Mouse (Mus musculus) lung, postnatal 0 days (tissue): Measurements from ENCODE around the gene Fam89a. TPM values are rescaled to one million over a fixed set of nuclear protein-coding genes. Genes with fewer than 3 reads are reported as not detected.

Experiments used
- ATAC-seq: fragments of 200-750 bp; cut with Nextera tagmentation; 2 replicates; pipeline ENCODE4 v1.8.0; 2017; ENCODE audit warnings: moderate library complexity
- DNase-seq: peaks from one replicate; pipeline ENCODE4 v3.0.0-alpha.2; 2016; ENCODE audit warnings: low spot score
- H3K27ac ChIP-seq: fragments of 300-500 bp; sonication (generic); 2 replicates; pipeline ENCODE4 v1.5.1; 2014; ENCODE audit warnings: antibody characterized with exemption, mild to moderate bottlenecking, low read length, mixed read lengths
- H3K27me3 ChIP-seq: fragments of 300-500 bp; sonication (generic); replicated peaks from 2 replicates; pipeline ENCODE4 v1.6.1; 2014; ENCODE audit warnings: low read length, mixed read lengths; ENCODE audit not compliant: insufficient read depth
- H3K36me3 ChIP-seq: fragments of 300-500 bp; sonication (generic); 2 replicates; pipeline ENCODE4 v1.6.1; 2014; ENCODE audit warnings: low read length, mixed read lengths; ENCODE audit not compliant: insufficient read depth
- H3K4me1 ChIP-seq: fragments of 300-500 bp; sonication (generic); 2 replicates; pipeline ENCODE4 v1.6.1; 2014; ENCODE audit warnings: antibody characterized with exemption, low read depth, low read length, mixed read lengths; ENCODE audit not compliant: insufficient read depth
- H3K4me2 ChIP-seq: fragments of 300-500 bp; sonication (generic); replicated peaks from 2 replicates; pipeline ENCODE4 v1.6.1; 2014; ENCODE audit warnings: low read depth, mild to moderate bottlenecking, low read length, moderate library complexity, mixed read lengths
- H3K4me3 ChIP-seq: fragments of 300-500 bp; sonication (generic); 2 replicates; pipeline ENCODE4 v1.5.1; 2014; ENCODE audit warnings: low read depth, low read length
- H3K9ac ChIP-seq: fragments of 300-500 bp; sonication (generic); replicated peaks from 2 replicates; pipeline ENCODE4 v1.6.1; 2014; ENCODE audit warnings: low read depth, mild to moderate bottlenecking
- H3K9me3 ChIP-seq: fragments of 300-500 bp; sonication (generic); 2 replicates; pipeline ENCODE4 v1.6.1; 2016; ENCODE audit warnings: low read length, mixed read lengths
- CTCF ChIP-seq: IDR thresholded peaks from 2 replicates; pipeline ENCODE4 v1.5.1; 2016; ENCODE audit warnings: antibody characterized with exemption, mild to moderate bottlenecking
- EP300 ChIP-seq: IDR thresholded peaks from 2 replicates; pipeline ENCODE4 v1.6.1; 2016; ENCODE audit warnings: antibody characterized with exemption, mild to moderate bottlenecking, control low read depth
- WGBS: fragments of 180-500 bp; shearing (Covaris S2); extraction: QIAGEN DNeasy Blood & Tissue Kit; methylation state at CpG from one replicate; pipeline ENCODE4 v1.1.7; 2014; 5-methylcytosine and 5-hydroxymethylcytosine counted together
- polyA plus RNA-seq: library from polyadenylated mRNA; unstranded; fragments of >200 nt; fragmentation: Nextera tagmentation; extraction: Ambion mirVana; gene quantifications from 2 replicates; pipeline ENCODE4 v1.2.1, GENCODE M21; 2015

Gene Fam89a
- polyA plus RNA-seq, 1 experiment from 2014 or later = 3.9 TPM

- Histone ChIP-seq H3K9me3 (no peaks in the 10 kb centered on the region), H3K9ac (no peak overlapping the region), H3K27me3 (no peaks in the 10 kb centered on the region), H3K36me3 (no peaks in the 10 kb centered on the region), H3K4me3 (no peak overlapping the region), H3K4me2 (no peak overlapping the region), H3K4me1 (no peaks in the 10 kb centered on the region), H3K27ac (no peak overlapping the region)
- ATAC-seq (peak; percentile 60), DNase-seq (peak; percentile 69)
- 9% methylated on average over 7 of the region's 7 CpGs for WGBS
- TF ChIP-seq CTCF (no peak), EP300 (no peak)
These were observed 28.6 kb upstream of the Fam89a start for GRCm38 (mm10) chr8:124780236-124780635.

- peak; percentile 49 for ATAC-seq
- no peaks in the 10 kb centered on the region for H3K9me3 ChIP-seq
- H3K4me3 ChIP-seq = no peak overlapping the region
- peak overlapping the region; percentile 33; the same call in 1 of the 2 replicates for H3K4me2 ChIP-seq
- H3K9ac ChIP-seq = no peak overlapping the region
- no peaks in the 10 kb centered on the region for H3K27me3 ChIP-seq
- no peak overlapping the region for H3K27ac ChIP-seq
- no peaks in the 10 kb centered on the region for H3K36me3 ChIP-seq
- WGBS = 14% methylated on average over 16 of the region's 16 CpGs
- H3K4me1 ChIP-seq = no peaks in the 10 kb centered on the region
- TF ChIP-seq EP300 (no peak), CTCF (peak; percentile 80)
- peak; percentile 90 for DNase-seq
These were observed 24.1 kb upstream of the Fam89a start for GRCm38 (mm10) chr8:124775695-124776094.

GRCm38 (mm10) chr8:124772389-124772788, 20.8 kb upstream of the Fam89a start:
- no peaks in the 10 kb centered on the region for H3K36me3 ChIP-seq
- DNase-seq = no peak
- no peak for ATAC-seq
- H3K27me3 ChIP-seq = no peaks in the 10 kb centered on the region
- WGBS = 38% methylated on average over 2 of the region's 2 CpGs
- TF ChIP-seq EP300 (no peak), CTCF (no peak)
- no peak overlapping the region for H3K4me3 ChIP-seq
- no peaks in the 10 kb centered on the region for H3K4me1 ChIP-seq
- no peak overlapping the region for H3K4me2 ChIP-seq
- H3K9ac ChIP-seq = no peak overlapping the region
- H3K27ac ChIP-seq = no peak overlapping the region
- H3K9me3 ChIP-seq = no peaks in the 10 kb centered on the region

DNA sequence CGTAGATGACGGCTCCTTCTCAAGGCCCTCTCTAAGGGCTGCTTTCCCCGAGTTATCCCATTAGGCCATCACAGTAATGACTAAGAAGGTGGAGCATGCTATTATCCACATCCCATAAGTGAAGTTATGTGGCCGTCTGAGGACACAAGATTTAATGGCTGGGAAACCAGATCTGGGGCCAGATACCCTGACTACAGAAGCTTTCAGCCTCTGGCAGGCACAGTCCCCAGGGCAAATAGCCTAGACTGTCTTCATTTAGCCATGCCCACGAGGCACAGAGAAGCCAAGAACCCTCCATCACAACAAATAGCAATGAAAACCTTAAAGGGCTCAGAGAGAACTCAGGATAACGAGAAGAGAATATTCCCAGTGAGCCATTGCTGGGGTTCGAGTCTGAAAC, 11.4 kb upstream of the Fam89a start:
- 66% methylated on average over 7 of the region's 7 CpGs for WGBS
- Histone ChIP-seq H3K4me1 (no peaks in the 10 kb centered on the region), H3K9ac (no peak overlapping the region), H3K36me3 (no peaks in the 10 kb centered on the region), H3K9me3 (no peaks in the 10 kb centered on the region), H3K27me3 (no peaks in the 10 kb centered on the region), H3K27ac (no peak overlapping the region), H3K4me3 (no peak overlapping the region), H3K4me2 (no peak overlapping the region)
- no peak for TF ChIP-seq CTCF
- TF ChIP-seq EP300 = no peak
- DNase-seq (no peak), ATAC-seq (no peak)

GRCm38 (mm10) chr8:124758544-124758943, 6.9 kb upstream of the Fam89a start:
- Histone ChIP-seq H3K36me3 (no peaks in the 10 kb centered on the region), H3K9me3 (no peaks in the 10 kb centered on the region), H3K4me1 (no peaks in the 10 kb centered on the region), H3K9ac (no peak overlapping the region), H3K4me3 (no peak overlapping the region), H3K4me2 (no peak overlapping the region), H3K27ac (no peak overlapping the region), H3K27me3 (no peaks in the 10 kb centered on the region)
- 33% methylated on average over 3 of the region's 3 CpGs for WGBS
- TF ChIP-seq EP300 (no peak), CTCF (peak; percentile 67)
- DNase-seq (no peak), ATAC-seq (no peak)

DNA sequence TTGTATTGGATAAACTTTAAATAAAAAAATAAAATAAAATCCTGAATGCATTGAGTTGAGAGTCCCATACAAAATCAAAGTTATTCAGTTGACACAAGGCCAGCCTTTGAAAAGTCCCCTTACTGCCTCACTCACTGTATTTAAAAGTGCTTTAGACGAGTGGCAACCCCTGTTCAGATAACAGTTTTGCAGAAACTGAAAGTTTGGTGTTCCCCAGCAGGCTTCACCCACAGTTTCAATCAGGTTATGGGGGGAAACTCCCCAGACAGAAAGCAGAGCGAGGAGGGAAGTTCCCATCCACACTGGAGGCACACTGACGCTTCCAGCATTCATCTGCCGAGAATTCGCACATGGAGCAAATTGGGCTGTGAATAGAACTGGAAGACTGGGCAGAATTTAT, 5.0 kb upstream of the Fam89a start:
- Histone ChIP-seq H3K4me1 (no peaks in the 10 kb centered on the region), H3K4me2 (no peak overlapping the region), H3K4me3 (no peak overlapping the region), H3K36me3 (no peaks in the 10 kb centered on the region), H3K27ac (no peak overlapping the region), H3K27me3 (no peaks in the 10 kb centered on the region), H3K9ac (no peak overlapping the region), H3K9me3 (no peaks in the 10 kb centered on the region)
- WGBS = 56% methylated on average over 5 of the region's 5 CpGs
- ATAC-seq (no peak), DNase-seq (no peak)
- TF ChIP-seq CTCF (no peak), EP300 (no peak)

- H3K9ac ChIP-seq = no peak overlapping the region
- H3K27ac ChIP-seq = no peak overlapping the region
- H3K27me3 ChIP-seq = no peaks in the 10 kb centered on the region
- H3K9me3 ChIP-seq = no peaks in the 10 kb centered on the region
- H3K4me2 ChIP-seq = no peak overlapping the region
- ATAC-seq (no peak), DNase-seq (no peak)
- 63% methylated on average over 2 of the region's 2 CpGs for WGBS
- no peak overlapping the region for H3K4me3 ChIP-seq
- no peaks in the 10 kb centered on the region for H3K36me3 ChIP-seq
- no peak for TF ChIP-seq EP300
- no peak for TF ChIP-seq CTCF
- no peaks in the 10 kb centered on the region for H3K4me1 ChIP-seq
These were observed 4.5 kb upstream of the Fam89a start for GRCm38 (mm10) chr8:124756153-124756552.
